Mouse (Mus musculus) embryonic facial prominence, embryonic 14.5 days (tissue): ENCODE measurements around the gene Golm1. TPM values are rescaled to one million over a fixed set of nuclear protein-coding genes. Genes with fewer than 3 reads are reported as not detected.
A peak's percentile ranks its signal among the peaks of the same experiment; 100 is the strongest.

Experiments used
- ATAC-seq: fragments of 200-750 bp; cut with Nextera tagmentation; 2 replicates; pipeline ENCODE4 v1.8.0; 2017; ENCODE audit warnings: low read depth, moderate number of reproducible peaks, moderate TSS enrichment
- DNase-seq: peaks from one replicate; pipeline ENCODE4 v3.0.0-alpha.2; 2015; ENCODE audit warnings: low spot score
- H3K27ac ChIP-seq: fragments of 300-500 bp; sonication (generic); replicated peaks from 2 replicates; pipeline ENCODE4 v1.5.1; 2014; ENCODE audit warnings: low read depth, mild to moderate bottlenecking, low read length, moderate library complexity
- H3K27me3 ChIP-seq: fragments of 300-500 bp; sonication (generic); replicated peaks from 2 replicates; pipeline ENCODE4 v1.6.1; 2014; ENCODE audit warnings: low read length; ENCODE audit not compliant: control insufficient read depth, insufficient read depth
- H3K36me3 ChIP-seq: fragments of 300-500 bp; sonication (generic); 2 replicates; pipeline ENCODE4 v1.6.1; 2014; ENCODE audit warnings: low read length, mixed read lengths; ENCODE audit not compliant: control insufficient read depth, insufficient read depth
- H3K4me1 ChIP-seq: fragments of 300-500 bp; sonication (generic); 2 replicates; pipeline ENCODE4 v1.6.1; 2014; ENCODE audit warnings: antibody characterized with exemption, low read length; ENCODE audit not compliant: control insufficient read depth, insufficient read depth
- H3K4me2 ChIP-seq: fragments of 300-500 bp; sonication (generic); 2 replicates; pipeline ENCODE4 v1.6.1; 2014; ENCODE audit warnings: low read depth, mild to moderate bottlenecking, low read length, moderate library complexity, mixed read lengths
- H3K4me3 ChIP-seq: fragments of 300-500 bp; sonication (generic); 2 replicates; pipeline ENCODE4 v1.5.1; 2014; ENCODE audit warnings: low read depth, mild to moderate bottlenecking, low read length
- H3K9ac ChIP-seq: fragments of 300-500 bp; sonication (generic); 2 replicates; pipeline ENCODE4 v1.6.1; 2014; ENCODE audit warnings: low read depth, mild to moderate bottlenecking, low read length, moderate library complexity, mixed read lengths
- H3K9me3 ChIP-seq: fragments of 300-500 bp; sonication (generic); 2 replicates; pipeline ENCODE4 v1.6.1; 2016; ENCODE audit warnings: low read length; ENCODE audit not compliant: control insufficient read depth
- WGBS: fragments of 180-500 bp; shearing (Covaris S2); extraction: QIAGEN DNeasy Blood & Tissue Kit; methylation state at CpG from one replicate; pipeline ENCODE4 v1.1.7; 2014; 5-methylcytosine and 5-hydroxymethylcytosine counted together
- polyA plus RNA-seq: library from polyadenylated mRNA; unstranded; fragments of >200 nt; fragmentation: Nextera tagmentation; extraction: Ambion mirVana; gene quantifications from 2 replicates; pipeline ENCODE4 v1.2.1, GENCODE M21; 2014

Gene Golm1
- polyA plus RNA-seq, 1 experiment from 2014 or later, result 42.3 TPM

- H3K9ac ChIP-seq, result no peak overlapping the region
- H3K4me1 ChIP-seq, result peaks cover 16% of the 10 kb centered on the region
- ATAC-seq (no peak), DNase-seq (no peak)
- no peak overlapping the region for H3K27ac ChIP-seq
- no peaks in the 10 kb centered on the region for H3K36me3 ChIP-seq
- no peak overlapping the region for H3K4me3 ChIP-seq
- H3K27me3 ChIP-seq, result no peaks in the 10 kb centered on the region
- H3K9me3 ChIP-seq, result no peaks in the 10 kb centered on the region
- WGBS, result 44% methylated on average over 7 of the region's 7 CpGs
- H3K4me2 ChIP-seq, result peak overlapping the region; percentile 81; the same call in 1 of the 2 replicates
Measured at GRCm38 (mm10) chr13:59673597-59673996, 2.0 kb downstream of the Golm1 start.

- Histone ChIP-seq H3K4me1 (peaks cover 16% of the 10 kb centered on the region), H3K27me3 (no peaks in the 10 kb centered on the region), H3K36me3 (no peaks in the 10 kb centered on the region), H3K4me3 (no peak overlapping the region), H3K9me3 (no peaks in the 10 kb centered on the region), H3K27ac (no peak overlapping the region), H3K9ac (no peak overlapping the region), H3K4me2 (no peak overlapping the region)
- ATAC-seq (no peak), DNase-seq (no peak)
- 56% methylated on average over 6 of the region's 6 CpGs for WGBS
Measured at GRCm38 (mm10) chr13:59672248-59672647, 3.4 kb downstream of the Golm1 start.

- H3K4me3 ChIP-seq, result no peak overlapping the region
- no peaks in the 10 kb centered on the region for H3K27me3 ChIP-seq
- ATAC-seq, result no peak
- no peak overlapping the region for H3K4me2 ChIP-seq
- 67% methylated on average over 2 of the region's 2 CpGs for WGBS
- H3K27ac ChIP-seq, result no peak overlapping the region
- H3K36me3 ChIP-seq, result no peaks in the 10 kb centered on the region
- no peak for DNase-seq
- no peak overlapping the region for H3K9ac ChIP-seq
- peaks cover 16% of the 10 kb centered on the region for H3K4me1 ChIP-seq
- no peaks in the 10 kb centered on the region for H3K9me3 ChIP-seq
Measured at GRCm38 (mm10) chr13:59671521-59671920, 4.1 kb downstream of the Golm1 start.

DNA sequence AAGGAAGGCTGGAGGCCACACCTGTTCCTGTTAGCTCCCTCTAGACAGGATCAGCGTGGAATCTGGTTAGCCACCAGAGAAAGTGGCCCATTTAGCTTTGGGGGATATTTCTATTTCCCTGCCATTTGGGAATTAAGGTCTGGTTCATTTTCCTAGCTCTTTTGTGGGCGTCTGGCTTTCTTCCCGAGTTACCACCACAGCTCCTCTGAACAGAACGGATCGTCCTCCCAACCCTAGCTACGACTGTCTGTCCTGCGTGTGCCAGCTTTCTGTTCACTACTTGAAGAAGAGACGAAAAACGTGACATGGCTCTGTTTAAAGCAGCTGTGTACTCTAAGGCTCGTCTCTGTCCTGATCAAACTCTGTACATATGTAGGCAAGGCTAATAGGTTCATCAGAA is 5.7 kb downstream of the Golm1 start:
- WGBS, result 81% methylated on average over 10 of the region's 10 CpGs
- H3K27me3 ChIP-seq, result no peaks in the 10 kb centered on the region
- 0 out of 2 replicates have a peak, but pooled peaks cover 2% of the 10 kb centered on the region for H3K36me3 ChIP-seq
- H3K9me3 ChIP-seq, result no peaks in the 10 kb centered on the region
- ATAC-seq (no peak), DNase-seq (no peak)
- H3K4me2 ChIP-seq, result no peak overlapping the region
- H3K4me3 ChIP-seq, result no peak overlapping the region
- no peak overlapping the region for H3K9ac ChIP-seq
- H3K4me1 ChIP-seq, result peaks cover 16% of the 10 kb centered on the region
- no peak overlapping the region for H3K27ac ChIP-seq

DNA sequence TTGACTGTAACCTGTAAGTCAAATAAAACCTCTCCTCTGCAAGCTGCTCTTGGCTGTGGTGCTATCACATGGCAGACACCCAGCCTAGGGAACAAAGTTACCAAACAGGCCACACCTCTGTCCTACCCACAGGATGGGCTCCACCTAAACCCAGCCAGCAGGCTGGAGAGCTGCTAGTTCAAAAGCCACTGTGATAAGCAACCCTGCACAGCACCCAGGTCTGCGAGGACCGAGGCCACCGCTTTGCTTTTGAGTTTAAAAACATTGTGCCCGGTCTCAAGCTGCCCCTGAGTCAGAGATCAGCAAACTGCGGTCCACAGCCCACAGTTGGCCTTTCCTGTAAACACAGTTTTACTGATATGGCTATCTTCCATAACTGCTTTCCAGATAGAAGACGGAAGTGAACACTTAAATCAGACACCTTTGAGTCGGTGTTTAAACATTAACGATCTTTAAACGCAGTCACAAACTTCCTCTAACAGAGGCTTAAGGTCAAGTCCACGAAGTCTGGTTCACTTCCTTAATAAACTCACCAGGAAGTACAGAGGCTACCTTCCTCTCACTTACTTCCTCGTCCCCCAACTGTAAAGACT is 7.0 kb downstream of the Golm1 start:
- Histone ChIP-seq H3K27ac (peak overlapping the region; percentile 40; the same call in 1 of the 2 replicates), H3K9ac (no peak overlapping the region), H3K36me3 (peaks cover 15% of the 10 kb centered on the region; the same call in 1 of the 2 replicates), H3K4me3 (no peak overlapping the region), H3K4me1 (peaks cover 9% of the 10 kb centered on the region), H3K27me3 (no peaks in the 10 kb centered on the region), H3K4me2 (no peak overlapping the region), H3K9me3 (no peaks in the 10 kb centered on the region)
- WGBS, result 74% methylated on average over 11 of the region's 11 CpGs
- ATAC-seq (no peak; the same call in 1 of the 2 replicates), DNase-seq (no peak)

DNA sequence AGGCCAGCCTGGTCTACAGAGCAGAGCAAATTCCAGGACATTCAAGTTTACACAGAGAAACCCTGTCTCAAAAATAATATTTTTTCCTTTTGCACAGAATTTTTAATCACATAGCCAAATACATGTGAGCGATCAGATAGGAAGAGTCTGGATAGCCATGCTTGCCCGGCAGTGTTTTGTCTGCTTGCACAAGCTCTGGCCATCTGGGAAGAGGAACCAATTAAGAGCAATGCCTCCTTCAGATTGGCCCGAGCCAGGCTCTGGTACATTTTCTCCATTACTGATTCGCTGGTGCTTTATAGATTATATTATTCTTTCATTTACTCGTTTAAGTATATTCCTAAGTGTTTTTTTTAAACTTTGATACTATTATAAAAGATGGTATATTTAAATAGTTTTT is 7.8 kb downstream of the Golm1 start:
- H3K4me1 ChIP-seq, result peaks cover 4% of the 10 kb centered on the region; the same call in 1 of the 2 replicates
- WGBS, result 85% methylated on average over 5 of the region's 5 CpGs
- no peak overlapping the region for H3K27ac ChIP-seq
- H3K27me3 ChIP-seq, result no peaks in the 10 kb centered on the region
- DNase-seq (no peak), ATAC-seq (no peak)
- H3K4me3 ChIP-seq, result no peak overlapping the region
- H3K36me3 ChIP-seq, result peaks cover 23% of the 10 kb centered on the region; the same call in 1 of the 2 replicates
- H3K9ac ChIP-seq, result no peak overlapping the region
- no peaks in the 10 kb centered on the region for H3K9me3 ChIP-seq
- H3K4me2 ChIP-seq, result no peak overlapping the region

- DNase-seq (no peak), ATAC-seq (no peak)
- H3K27me3 ChIP-seq, result no peaks in the 10 kb centered on the region
- H3K4me3 ChIP-seq, result no peak overlapping the region
- H3K9me3 ChIP-seq, result no peaks in the 10 kb centered on the region
- no peak overlapping the region for H3K4me2 ChIP-seq
- WGBS, result 94% methylated on average over 19 of the region's 19 CpGs
- H3K4me1 ChIP-seq, result no peaks in the 10 kb centered on the region
- no peak overlapping the region for H3K9ac ChIP-seq
- peaks cover 37% of the 10 kb centered on the region for H3K36me3 ChIP-seq
- H3K27ac ChIP-seq, result no peak overlapping the region
Measured at GRCm38 (mm10) chr13:59663939-59664712, 11.5 kb downstream of the Golm1 start.

DNA sequence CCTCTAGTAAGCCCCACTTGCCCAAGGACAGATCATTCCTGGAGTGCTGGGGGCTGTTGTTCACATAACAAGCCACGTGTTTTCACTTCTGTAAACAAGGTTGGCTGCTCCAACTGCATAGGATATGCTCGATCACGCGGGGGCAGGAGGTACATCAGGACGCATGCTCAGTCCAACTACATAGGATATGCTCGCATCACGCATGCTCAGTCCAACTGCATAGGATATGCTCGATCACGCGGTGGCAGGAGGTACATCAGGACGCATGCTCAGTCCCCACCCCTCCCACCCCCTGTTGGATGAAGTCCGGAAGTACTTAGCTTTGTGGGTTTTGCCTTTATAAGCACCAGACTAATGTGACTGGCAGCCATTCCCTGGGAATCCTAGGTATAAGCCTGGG is 13.6 kb downstream of the Golm1 start:
- no peak for ATAC-seq
- no peak overlapping the region for H3K4me3 ChIP-seq
- WGBS, result 93% methylated on average over 12 of the region's 12 CpGs
- H3K4me2 ChIP-seq, result no peak overlapping the region
- H3K9ac ChIP-seq, result no peak overlapping the region
- no peaks in the 10 kb centered on the region for H3K4me1 ChIP-seq
- H3K27me3 ChIP-seq, result no peaks in the 10 kb centered on the region
- no peak for DNase-seq
- no peak overlapping the region for H3K27ac ChIP-seq
- H3K9me3 ChIP-seq, result no peaks in the 10 kb centered on the region
- H3K36me3 ChIP-seq, result peaks cover 45% of the 10 kb centered on the region
